In the genomic region with DNA sequence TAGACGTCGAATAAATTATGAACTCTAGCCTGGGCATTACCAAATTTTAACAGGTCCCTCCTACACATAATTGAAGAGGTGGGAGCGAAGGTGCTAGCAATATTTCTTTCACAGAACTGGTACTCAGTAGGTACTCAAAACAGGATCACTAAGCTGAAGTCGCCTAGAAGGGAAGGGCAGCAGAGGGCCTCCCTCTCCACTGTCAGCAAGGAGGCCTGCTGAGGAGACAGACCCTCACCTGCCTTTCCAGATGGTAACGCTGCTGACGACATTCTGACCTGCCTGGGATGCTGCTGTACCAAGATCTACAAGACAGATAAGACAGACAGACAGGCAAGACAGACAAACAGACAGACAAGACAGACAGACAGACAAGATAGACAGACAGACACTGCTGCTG, we compare ENCODE assay signal across 13 mouse cellular contexts. TPM values are rescaled to one million over a fixed set of nuclear protein-coding genes. Genes with fewer than 3 reads are reported as not detected.
DNase-seq lines count a peak whose midpoint lies in the region; ATAC-seq and TF ChIP-seq lines count a peak whose summit lies in the region.
"Had no signal": no experiment of that assay in that cellular context is flagged by ENCODE, and none has a peak within 500 bp of the region (broad histone marks: within the 10 kb centered on the region; RNA-seq: fewer than 3 reads in every experiment).

No protein-coding gene starts in this region.

- no peak overlapping the region for H3K9ac ChIP-seq in heart, adult 2 months (ENCODE audit: low read depth, low read length)
- H3K9ac ChIP-seq in liver, postnatal 0 days (replicated peaks), result no peak overlapping the region
- H3K9ac ChIP-seq in liver, embryonic 12.5 days, result no peak overlapping the region
- no peak overlapping the region for H3K9ac ChIP-seq in ES-Bruce4 (ENCODE audit: low read depth, poor library complexity, severe bottlenecking)
- no peak overlapping the region for H3K9ac ChIP-seq in embryonic facial prominence, embryonic 13.5 days

- peaks cover 14% of the 10 kb centered on the region for H3K36me3 ChIP-seq in heart, adult 2 months (ENCODE audit: control insufficient read depth, insufficient read depth, low read length)
- peaks cover 16% of the 10 kb centered on the region for H3K36me3 ChIP-seq in liver, postnatal 0 days (replicated peaks; ENCODE audit: insufficient read depth, low read length)
- H3K36me3 ChIP-seq in liver, embryonic 12.5 days, result peaks cover 11% of the 10 kb centered on the region
- H3K36me3 ChIP-seq in ES-Bruce4 (ENCODE audit: control insufficient read depth, insufficient read depth, low read length, poor library complexity, severe bottlenecking), result peaks cover 8% of the 10 kb centered on the region
- 0 out of 2 replicates have a peak, but pooled peaks cover 4% of the 10 kb centered on the region for H3K36me3 ChIP-seq in embryonic facial prominence, embryonic 13.5 days

- no peak for TF ChIP-seq POLR2A in heart, adult 2 months (IDR thresholded peaks at IDR 0.05; ENCODE audit: insufficient read depth, low read depth, low read length)
- TF ChIP-seq POLR2A in ES-Bruce4 (IDR thresholded peaks at IDR 0.05; ENCODE audit: insufficient read depth, low read length), result no peak

- intact Hi-C loops in heart, adult 2 months (cut with DNase I), result loop anchor here (2.0 to 5.0 kb wide), 2 partner anchors 66 to 307 kb away; no protein-coding TSS in a partner anchor

- no peak for DNase-seq in heart, adult 2 months
- DNase-seq in heart, adult 9 months (ENCODE audit: low spot score in 2 of 2), result no peak
- no peak for DNase-seq in liver, postnatal 0 days
- no peak for DNase-seq in frontal cortex, adult 2 months (ENCODE audit: extremely low spot score in 1 of 2, low spot score in 1 of 2)
- DNase-seq: cerebellum, postnatal 36 days; kidney, postnatal 36 days; thymus, postnatal 4 days had no signal

- no peaks in the 10 kb centered on the region for H3K27me3 ChIP-seq in heart, adult 2 months (ENCODE audit: control insufficient read depth, insufficient read depth, low read length)
- H3K27me3 ChIP-seq in liver, postnatal 0 days (ENCODE audit: insufficient read depth, low read length), result no peaks in the 10 kb centered on the region
- H3K27me3 ChIP-seq in liver, embryonic 12.5 days (replicated peaks), result no peaks in the 10 kb centered on the region
- H3K27me3 ChIP-seq in ES-Bruce4 (ENCODE audit: control insufficient read depth, insufficient read depth, low read length, poor library complexity, severe bottlenecking), result no peaks in the 10 kb centered on the region
- H3K27me3 ChIP-seq in embryonic facial prominence, embryonic 13.5 days, result no peaks in the 10 kb centered on the region

- no peaks in the 10 kb centered on the region for H3K9me3 ChIP-seq in liver, postnatal 0 days (ENCODE audit: low read length)
- no peaks in the 10 kb centered on the region for H3K9me3 ChIP-seq in liver, embryonic 12.5 days (replicated peaks)
- no peaks in the 10 kb centered on the region for H3K9me3 ChIP-seq in ES-Bruce4 (replicated peaks; ENCODE audit: control insufficient read depth, insufficient read depth, low read length, poor library complexity, severe bottlenecking)
- no peaks in the 10 kb centered on the region for H3K9me3 ChIP-seq in embryonic facial prominence, embryonic 13.5 days

- WGBS in heart, adult 2 months, result 63% methylated on average over 6 of the region's 6 CpGs
- WGBS in liver, postnatal 0 days (ENCODE audit: insufficient replicate concordance), result 76% methylated on average over 6 of the region's 6 CpGs
- WGBS in liver, embryonic 12.5 days (ENCODE audit: insufficient replicate concordance), result 69% methylated on average over 6 of the region's 6 CpGs
- WGBS in embryonic facial prominence, embryonic 13.5 days, result 76% methylated on average over 6 of the region's 6 CpGs

- no peak overlapping the region for H3K4me3 ChIP-seq in heart, adult 2 months
- H3K4me3 ChIP-seq in liver, postnatal 0 days (ENCODE audit: low read depth, low read length), result no peak overlapping the region
- H3K4me3 ChIP-seq in liver, embryonic 12.5 days, result no peak overlapping the region
- no peak overlapping the region for H3K4me3 ChIP-seq in ES-Bruce4 (ENCODE audit: low read depth, low read length)
- no peak overlapping the region for H3K4me3 ChIP-seq in embryonic facial prominence, embryonic 13.5 days
- H3K4me3 ChIP-seq: left cerebral cortex, adult 2 months had no signal

- peaks cover 24% of the 10 kb centered on the region for H3K4me1 ChIP-seq in heart, adult 2 months (ENCODE audit: control insufficient read depth, insufficient read depth, low read length)
- H3K4me1 ChIP-seq in liver, postnatal 0 days (ENCODE audit: insufficient read depth), result 0 out of 2 replicates have a peak, but pooled peaks cover 4% of the 10 kb centered on the region
- peaks cover 6% of the 10 kb centered on the region for H3K4me1 ChIP-seq in liver, embryonic 12.5 days
- peaks cover 3% of the 10 kb centered on the region for H3K4me1 ChIP-seq in ES-Bruce4 (ENCODE audit: control insufficient read depth, insufficient read depth, low read length)
- H3K4me1 ChIP-seq in embryonic facial prominence, embryonic 13.5 days, result peaks cover 18% of the 10 kb centered on the region

- TF ChIP-seq CTCF in heart, adult 2 months (IDR thresholded peaks at IDR 0.05), result no peak
- TF ChIP-seq CTCF in liver, postnatal 0 days (IDR thresholded peaks at IDR 0.05; ENCODE audit: low read depth), result no peak
- TF ChIP-seq CTCF in ES-Bruce4 (IDR thresholded peaks at IDR 0.05; ENCODE audit: low read depth, low read length), result no peak

- peaks cover 1% of the 10 kb centered on the region; the same call in 1 of the 2 replicates for H3K79me2 ChIP-seq in heart, adult 2 months (replicated peaks; ENCODE audit: control insufficient read depth, insufficient read depth, low read length)

- H3K4me2 ChIP-seq in liver, postnatal 0 days (ENCODE audit: low read depth, low read length), result no peak overlapping the region
- no peak overlapping the region for H3K4me2 ChIP-seq in liver, embryonic 12.5 days
- H3K4me2 ChIP-seq in embryonic facial prominence, embryonic 13.5 days, result no peak overlapping the region

- H3K27ac ChIP-seq in heart, adult 2 months, result peak overlapping the region; percentile 41; the same call in 1 of the 2 replicates
- peak overlapping the region; percentile 29; the same call in 1 of the 2 replicates for H3K27ac ChIP-seq in liver, postnatal 0 days (ENCODE audit: low read depth)
- no peak overlapping the region for H3K27ac ChIP-seq in liver, embryonic 12.5 days
- H3K27ac ChIP-seq in ES-Bruce4 (ENCODE audit: insufficient read depth, low read length), result peak overlapping the region; percentile 18; the same call in 1 of the 2 replicates
- H3K27ac ChIP-seq in embryonic facial prominence, embryonic 13.5 days, result peak overlapping the region; percentile 82
- H3K27ac ChIP-seq: left cerebral cortex, adult 2 months had no signal

- no peak for TF ChIP-seq EP300 in heart, adult 2 months (IDR thresholded peaks at IDR 0.05; ENCODE audit: insufficient read depth, low read depth, low read length)
- TF ChIP-seq EP300 in liver, postnatal 0 days (IDR thresholded peaks at IDR 0.05; ENCODE audit: low read depth), result no peak
- no peak for TF ChIP-seq EP300 in ES-Bruce4 (IDR thresholded peaks at IDR 0.05; ENCODE audit: insufficient read depth, low read depth, low read length)

- ATAC-seq in liver, postnatal 0 days, result no peak
- ATAC-seq in liver, embryonic 12.5 days, result no peak
- ATAC-seq in embryonic facial prominence, embryonic 13.5 days (ENCODE audit: insufficient number of reproducible peaks, insufficient read depth, low FRiP score, low TSS enrichment, low read depth), result no peak
- ATAC-seq in monocyte, adult 5-6 weeks (replicated peaks; ENCODE audit: insufficient number of reproducible peaks, low FRiP score, low TSS enrichment, poor library complexity, severe bottlenecking), result no peak

RNA-seq across cellular contexts. Expression of gene Pdlim1, which starts 31.3 kb away (rescaled TPM):
- total RNA-seq in heart, adult 2 months (2021), result 100 to 1,000 TPM; 137 to 139 TPM
- polyA plus RNA-seq in heart, adult 2 months (2012; rRNA removed), result 116 and 125 TPM in 2 replicates
- polyA plus RNA-seq in liver, postnatal 0 days (2015; fragmentation: Nextera tagmentation; extraction: Ambion mirVana), result 80.4 and 82.1 TPM in 2 replicates
- polyA plus RNA-seq in liver, embryonic 12.5 days (2016; fragmentation: Nextera tagmentation; extraction: Ambion mirVana), result 78.3 and 82.3 TPM in 2 replicates
- 205 and 208 TPM in 2 replicates for polyA plus RNA-seq in ES-Bruce4 (2011; ENCODE audit: insufficient read depth, insufficient read length, low read depth, missing spikeins)
- polyA plus RNA-seq in embryonic facial prominence, embryonic 13.5 days (2015; fragmentation: Nextera tagmentation; extraction: Ambion mirVana), result 128 and 154 TPM in 2 replicates
- polyA plus RNA-seq in frontal cortex, adult 2 months (2012; rRNA removed), result 11.1 and 11.3 TPM in 2 replicates
- total RNA-seq in monocyte, adult 5-6 weeks (2017), result 29.3 to 85.7 TPM (median 49.8 TPM) in 3 replicates

RNA-seq across cellular contexts. Expression of gene Cyp2c70, which starts 53.2 kb away (rescaled TPM):
- total RNA-seq in heart, adult 2 months (2021), result under 1 TPM; 0.13 to 0.30 TPM
- 0.18 TPM in 1 of 2 replicates, not detected in the other for polyA plus RNA-seq in heart, adult 2 months (2012; rRNA removed)
- 49.8 and 59.6 TPM in 2 replicates for polyA plus RNA-seq in liver, postnatal 0 days (2015; fragmentation: Nextera tagmentation; extraction: Ambion mirVana)
- polyA plus RNA-seq in liver, embryonic 12.5 days (2016; fragmentation: Nextera tagmentation; extraction: Ambion mirVana), result 5.9 and 6.4 TPM in 2 replicates
- polyA plus RNA-seq in ES-Bruce4 (2011; ENCODE audit: insufficient read depth, insufficient read length, low read depth, missing spikeins), result not detected in 2 replicates
- 0.54 TPM in 1 of 2 replicates, not detected in the other for polyA plus RNA-seq in embryonic facial prominence, embryonic 13.5 days (2015; fragmentation: Nextera tagmentation; extraction: Ambion mirVana)
- not detected in 2 replicates for polyA plus RNA-seq in frontal cortex, adult 2 months (2012; rRNA removed)
- not detected in 3 replicates for total RNA-seq in monocyte, adult 5-6 weeks (2017)
- polyA plus RNA-seq: adrenal gland, adult 2 months had no signal
